Mouse (Mus musculus): ENCODE measurements at regions not wholly inside any gene's neighbourhood (a gene's known extent, or its start where the extent isn't known, plus 50 kb on each side); places are given as distances from the start of the nearest gene placed in this dataset.

- no peaks in the 10 kb centered on the region for H3K4me1 ChIP-seq
- DNase-seq (ENCODE audit: extremely low spot score, low spot score) = no peak
- no peaks in the 10 kb centered on the region for H3K36me3 ChIP-seq (replicated peaks)
- no peaks in the 10 kb centered on the region for H3K27me3 ChIP-seq (ENCODE audit: poor library complexity, severe bottlenecking)
- H3K27ac ChIP-seq = no peak overlapping the region
- H3K9me3 ChIP-seq = no peaks in the 10 kb centered on the region
- H3K4me3 ChIP-seq = no peak overlapping the region
- 84% methylated on average over 7 of the region's 7 CpGs for WGBS
Observed at GRCm38 (mm10) chr7:136379319-136379718, 515.1 kb upstream of the Mgmt start.

- H3K4me3 ChIP-seq = no peak overlapping the region
- H3K36me3 ChIP-seq (replicated peaks) = no peaks in the 10 kb centered on the region
- H3K4me1 ChIP-seq = no peaks in the 10 kb centered on the region
- 83% methylated on average over 3 of the region's 3 CpGs for WGBS
- no peaks in the 10 kb centered on the region for H3K27me3 ChIP-seq (ENCODE audit: poor library complexity, severe bottlenecking)
- DNase-seq (ENCODE audit: extremely low spot score, low spot score) = no peak
- H3K27ac ChIP-seq = no peak overlapping the region
- H3K9me3 ChIP-seq = no peaks in the 10 kb centered on the region
Observed at GRCm38 (mm10) chr7:136379741-136380140, 514.7 kb upstream of the Mgmt start.

GRCm38 (mm10) chr7:136383296-136383695 is 511.1 kb upstream of the Mgmt start:
- H3K4me1 ChIP-seq = no peaks in the 10 kb centered on the region
- 80% methylated on average over 2 of the region's 2 CpGs for WGBS
- H3K27me3 ChIP-seq (ENCODE audit: poor library complexity, severe bottlenecking) = no peaks in the 10 kb centered on the region
- H3K27ac ChIP-seq = no peak overlapping the region
- no peak overlapping the region for H3K4me3 ChIP-seq
- H3K36me3 ChIP-seq (replicated peaks) = no peaks in the 10 kb centered on the region
- no peak for DNase-seq (ENCODE audit: extremely low spot score, low spot score)
- no peaks in the 10 kb centered on the region for H3K9me3 ChIP-seq

- no peaks in the 10 kb centered on the region for H3K9me3 ChIP-seq
- H3K4me1 ChIP-seq = peaks cover 4% of the 10 kb centered on the region; the same call in 1 of the 2 replicates
- H3K36me3 ChIP-seq (replicated peaks) = no peaks in the 10 kb centered on the region
- DNase-seq (ENCODE audit: extremely low spot score, low spot score) = no peak
- H3K27me3 ChIP-seq (ENCODE audit: poor library complexity, severe bottlenecking) = no peaks in the 10 kb centered on the region
- WGBS = 86% methylated on average over 4 of the region's 4 CpGs
- no peak overlapping the region for H3K27ac ChIP-seq
- no peak overlapping the region for H3K4me3 ChIP-seq
Observed at GRCm38 (mm10) chr7:136387736-136388135, 506.7 kb upstream of the Mgmt start.

GRCm38 (mm10) chr7:136390066-136390465 is 504.3 kb upstream of the Mgmt start:
- no peak for DNase-seq (ENCODE audit: extremely low spot score, low spot score)
- H3K4me3 ChIP-seq = no peak overlapping the region

GRCm38 (mm10) chr7:136393454-136393853 is 501.0 kb upstream of the Mgmt start:
- no peak for DNase-seq (ENCODE audit: extremely low spot score, low spot score)
- Histone ChIP-seq H3K4me1 (peaks cover 9% of the 10 kb centered on the region; the same call in 1 of the 2 replicates), H3K27ac (no peak overlapping the region), H3K4me3 (no peak overlapping the region), H3K9me3 (no peaks in the 10 kb centered on the region), H3K27me3 (ENCODE audit: poor library complexity, severe bottlenecking) (no peaks in the 10 kb centered on the region), H3K36me3 (replicated peaks) (no peaks in the 10 kb centered on the region)
- WGBS = 87% methylated on average over 6 of the region's 6 CpGs

More at GRCm38 (mm10) chr7:136390066-136390465, 504.3 kb upstream of the Mgmt start:
- Histone ChIP-seq H3K36me3 (replicated peaks) (no peaks in the 10 kb centered on the region), H3K9me3 (no peaks in the 10 kb centered on the region), H3K4me1 (peaks cover 9% of the 10 kb centered on the region; the same call in 1 of the 2 replicates), H3K27me3 (ENCODE audit: poor library complexity, severe bottlenecking) (no peaks in the 10 kb centered on the region), H3K27ac (no peak overlapping the region)
- 83% methylated on average over 8 of the region's 8 CpGs for WGBS

- DNase-seq (ENCODE audit: extremely low spot score, low spot score) = no peak
- WGBS = 82% methylated on average over 2 of the region's 2 CpGs
- H3K9me3 ChIP-seq = no peaks in the 10 kb centered on the region
- H3K27me3 ChIP-seq (ENCODE audit: poor library complexity, severe bottlenecking) = no peaks in the 10 kb centered on the region
- H3K36me3 ChIP-seq (replicated peaks) = no peaks in the 10 kb centered on the region
- no peak overlapping the region for H3K4me3 ChIP-seq
- peaks cover 9% of the 10 kb centered on the region; the same call in 1 of the 2 replicates for H3K4me1 ChIP-seq
- no peak overlapping the region for H3K27ac ChIP-seq
Observed at GRCm38 (mm10) chr7:136395838-136396237, 498.6 kb upstream of the Mgmt start.

- H3K4me3 ChIP-seq = no peak overlapping the region
- no peak overlapping the region for H3K27ac ChIP-seq
- no peaks in the 10 kb centered on the region for H3K27me3 ChIP-seq (ENCODE audit: poor library complexity, severe bottlenecking)
- 93% methylated on average over 4 of the region's 4 CpGs for WGBS
- no peaks in the 10 kb centered on the region for H3K36me3 ChIP-seq (replicated peaks)
- DNase-seq (ENCODE audit: extremely low spot score, low spot score) = no peak
- H3K4me1 ChIP-seq = peaks cover 9% of the 10 kb centered on the region; the same call in 1 of the 2 replicates
- H3K9me3 ChIP-seq = no peaks in the 10 kb centered on the region
Observed at GRCm38 (mm10) chr7:136397101-136397500, 497.3 kb upstream of the Mgmt start.

GRCm38 (mm10) chr7:136402688-136403597 is 491.5 kb upstream of the Mgmt start:
- H3K36me3 ChIP-seq (replicated peaks) = no peaks in the 10 kb centered on the region
- WGBS = 84% methylated on average over 8 of the region's 8 CpGs
- H3K4me3 ChIP-seq = no peak overlapping the region
- DNase-seq (ENCODE audit: extremely low spot score, low spot score) = no peak
- H3K9me3 ChIP-seq = no peaks in the 10 kb centered on the region
- H3K27me3 ChIP-seq (ENCODE audit: poor library complexity, severe bottlenecking) = no peaks in the 10 kb centered on the region
- no peak overlapping the region for H3K27ac ChIP-seq
- peaks cover 4% of the 10 kb centered on the region; the same call in 1 of the 2 replicates for H3K4me1 ChIP-seq

- peaks cover 4% of the 10 kb centered on the region; the same call in 1 of the 2 replicates for H3K4me1 ChIP-seq
- H3K4me3 ChIP-seq = no peak overlapping the region
- no peak overlapping the region for H3K27ac ChIP-seq
- no peaks in the 10 kb centered on the region for H3K9me3 ChIP-seq
- no peak for DNase-seq (ENCODE audit: extremely low spot score, low spot score)
- no peaks in the 10 kb centered on the region for H3K27me3 ChIP-seq (ENCODE audit: poor library complexity, severe bottlenecking)
- WGBS = 90% methylated on average over 8 of the region's 8 CpGs
- H3K36me3 ChIP-seq (replicated peaks) = no peaks in the 10 kb centered on the region
Observed at GRCm38 (mm10) chr7:136405391-136405790, 489.0 kb upstream of the Mgmt start.

- Histone ChIP-seq H3K27me3 (ENCODE audit: poor library complexity, severe bottlenecking) (no peaks in the 10 kb centered on the region), H3K27ac (no peak overlapping the region), H3K4me1 (peaks cover 4% of the 10 kb centered on the region; the same call in 1 of the 2 replicates), H3K4me3 (no peak overlapping the region), H3K9me3 (no peaks in the 10 kb centered on the region), H3K36me3 (replicated peaks) (no peaks in the 10 kb centered on the region)
- no peak for DNase-seq (ENCODE audit: extremely low spot score, low spot score)
- WGBS = 78% methylated on average over 20 of the region's 20 CpGs
Observed at GRCm38 (mm10) chr7:136406258-136407100, 487.9 kb upstream of the Mgmt start.

- Histone ChIP-seq H3K27ac (no peak overlapping the region), H3K9me3 (no peaks in the 10 kb centered on the region), H3K36me3 (replicated peaks) (no peaks in the 10 kb centered on the region), H3K27me3 (ENCODE audit: poor library complexity, severe bottlenecking) (no peaks in the 10 kb centered on the region; the same call in 1 of the 2 replicates), H3K4me3 (no peak overlapping the region), H3K4me1 (peaks cover 9% of the 10 kb centered on the region; the same call in 1 of the 2 replicates)
- WGBS = 95% methylated on average over 8 of the region's 8 CpGs
- no peak for DNase-seq (ENCODE audit: extremely low spot score, low spot score)
Observed at GRCm38 (mm10) chr7:136414808-136415207, 479.6 kb upstream of the Mgmt start.
